Mouse (Mus musculus): ENCODE measurements around the gene Fam19a1. TPM values are rescaled to one million over a fixed set of nuclear protein-coding genes. Genes with fewer than 3 reads are reported as not detected.
"Not testable (repeated sequence)": the region's sequence is repeated elsewhere in the genome, so short reads cannot be mapped to it uniquely, and the experiment has no call there.

Fam19a1 gene
- polyA plus RNA-seq, 1 experiment from 2014 or later, result 0.48 TPM

DNA sequence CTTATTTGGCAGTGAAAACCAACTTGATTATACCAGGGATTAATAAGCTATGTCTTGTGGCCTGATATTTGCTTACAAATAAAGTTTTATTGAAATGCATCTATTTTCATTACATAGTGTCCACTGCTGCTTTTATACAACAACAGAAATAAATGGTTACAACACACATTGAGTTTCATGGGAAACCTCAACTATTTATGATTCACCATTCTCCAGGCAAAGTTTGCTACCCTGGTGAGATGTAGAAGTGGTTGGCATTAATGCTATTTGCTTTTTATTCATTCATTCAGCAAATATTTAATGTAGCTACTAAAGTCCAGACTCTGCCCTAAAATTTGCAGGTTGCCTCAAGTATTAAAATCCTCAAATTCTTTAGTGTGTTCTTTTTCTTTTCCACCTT is 54.1 kb downstream of the Fam19a1 start:
- DNase-seq (ENCODE audit: extremely low spot score, low spot score), result no peak
- no peak overlapping the region for H3K27ac ChIP-seq
- H3K4me3 ChIP-seq, result no peak overlapping the region
- H3K9me3 ChIP-seq, result no peaks in the 10 kb centered on the region
- no peaks in the 10 kb centered on the region for H3K4me1 ChIP-seq
- H3K36me3 ChIP-seq (replicated peaks), result no peaks in the 10 kb centered on the region
- no peaks in the 10 kb centered on the region for H3K27me3 ChIP-seq (ENCODE audit: poor library complexity, severe bottlenecking)

GRCm38 (mm10) chr6:96173681-96174080 is 60.7 kb downstream of the Fam19a1 start:
- no peak overlapping the region for H3K4me3 ChIP-seq
- no peaks in the 10 kb centered on the region for H3K36me3 ChIP-seq (replicated peaks)
- no peaks in the 10 kb centered on the region for H3K4me1 ChIP-seq
- H3K27ac ChIP-seq, result no peak overlapping the region
- no peak for DNase-seq (ENCODE audit: extremely low spot score, low spot score)
- H3K27me3 ChIP-seq (ENCODE audit: poor library complexity, severe bottlenecking), result no peaks in the 10 kb centered on the region
- 97% methylated on average over 3 of the region's 3 CpGs for WGBS
- H3K9me3 ChIP-seq, result no peaks in the 10 kb centered on the region

GRCm38 (mm10) chr6:96178530-96178929 is 65.6 kb downstream of the Fam19a1 start:
- no peak overlapping the region for H3K4me3 ChIP-seq
- H3K27ac ChIP-seq, result no peak overlapping the region
- no peaks in the 10 kb centered on the region for H3K36me3 ChIP-seq (replicated peaks)
- H3K27me3 ChIP-seq (ENCODE audit: poor library complexity, severe bottlenecking), result peaks cover 7% of the 10 kb centered on the region; the same call in 1 of the 2 replicates
- 0 out of 2 replicates have a peak, but pooled peaks cover 1% of the 10 kb centered on the region for H3K4me1 ChIP-seq
- H3K9me3 ChIP-seq, result no peaks in the 10 kb centered on the region
- no peak for DNase-seq (ENCODE audit: extremely low spot score, low spot score)

- H3K36me3 ChIP-seq (replicated peaks), result no peaks in the 10 kb centered on the region
- no peaks in the 10 kb centered on the region for H3K9me3 ChIP-seq
- 60% methylated on average over 4 of the region's 4 CpGs for WGBS
- DNase-seq (ENCODE audit: extremely low spot score, low spot score), result no peak
- H3K4me1 ChIP-seq, result 0 out of 2 replicates have a peak, but pooled peaks cover 4% of the 10 kb centered on the region
- no peak overlapping the region for H3K27ac ChIP-seq
- no peak overlapping the region for H3K4me3 ChIP-seq
- peaks cover 9% of the 10 kb centered on the region; the same call in 1 of the 2 replicates for H3K27me3 ChIP-seq (ENCODE audit: poor library complexity, severe bottlenecking)
Measured at GRCm38 (mm10) chr6:96183392-96183791, 70.4 kb downstream of the Fam19a1 start.

- Histone ChIP-seq H3K9me3 (no peaks in the 10 kb centered on the region), H3K4me1 (0 out of 2 replicates have a peak, but pooled peaks cover 4% of the 10 kb centered on the region), H3K27me3 (ENCODE audit: poor library complexity, severe bottlenecking) (peaks cover 2% of the 10 kb centered on the region; the same call in 1 of the 2 replicates), H3K36me3 (replicated peaks) (no peaks in the 10 kb centered on the region), H3K27ac (no peak overlapping the region), H3K4me3 (no peak overlapping the region)
- 84% methylated on average over 2 of the region's 2 CpGs for WGBS
- DNase-seq (ENCODE audit: extremely low spot score, low spot score), result no peak
Measured at GRCm38 (mm10) chr6:96186517-96186916, 73.6 kb downstream of the Fam19a1 start.

DNA sequence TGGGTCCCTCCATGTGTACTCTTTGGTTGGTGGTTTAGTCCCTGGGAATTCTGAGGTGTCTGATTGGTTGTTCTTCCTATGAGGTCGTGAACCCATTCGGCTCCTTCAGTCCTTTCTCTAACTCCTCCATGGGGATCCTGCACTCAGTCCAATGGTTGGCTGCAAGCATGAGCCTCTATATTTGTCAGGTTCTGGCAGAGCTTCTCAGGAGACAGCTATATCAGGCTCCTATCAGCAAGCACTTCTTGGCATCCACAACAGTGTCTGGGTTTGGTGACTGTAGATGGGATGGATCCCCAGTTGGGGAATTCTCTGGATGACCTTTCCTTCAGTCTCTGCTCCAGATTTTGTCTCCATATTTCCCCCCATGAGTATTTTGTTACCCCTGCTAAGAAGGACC is 86.0 kb downstream of the Fam19a1 start:
- H3K27me3 ChIP-seq (ENCODE audit: poor library complexity, severe bottlenecking); H3K9me3 ChIP-seq; H3K4me3 ChIP-seq; H3K4me1 ChIP-seq; DNase-seq (ENCODE audit: extremely low spot score, low spot score); H3K27ac ChIP-seq; H3K36me3 ChIP-seq (replicated peaks): not testable (repeated sequence)
- 90% methylated on average over 2 of the region's 2 CpGs for WGBS

GRCm38 (mm10) chr6:96205395-96205794 is 92.4 kb downstream of the Fam19a1 start:
- 92% methylated on average over 2 of the region's 2 CpGs for WGBS
- no peak for DNase-seq (ENCODE audit: extremely low spot score, low spot score)
- H3K36me3 ChIP-seq (replicated peaks), result no peaks in the 10 kb centered on the region
- no peaks in the 10 kb centered on the region for H3K27me3 ChIP-seq (ENCODE audit: poor library complexity, severe bottlenecking)
- H3K4me1 ChIP-seq, result no peaks in the 10 kb centered on the region
- no peak overlapping the region for H3K27ac ChIP-seq
- H3K9me3 ChIP-seq, result no peaks in the 10 kb centered on the region
- H3K4me3 ChIP-seq, result no peak overlapping the region

DNA sequence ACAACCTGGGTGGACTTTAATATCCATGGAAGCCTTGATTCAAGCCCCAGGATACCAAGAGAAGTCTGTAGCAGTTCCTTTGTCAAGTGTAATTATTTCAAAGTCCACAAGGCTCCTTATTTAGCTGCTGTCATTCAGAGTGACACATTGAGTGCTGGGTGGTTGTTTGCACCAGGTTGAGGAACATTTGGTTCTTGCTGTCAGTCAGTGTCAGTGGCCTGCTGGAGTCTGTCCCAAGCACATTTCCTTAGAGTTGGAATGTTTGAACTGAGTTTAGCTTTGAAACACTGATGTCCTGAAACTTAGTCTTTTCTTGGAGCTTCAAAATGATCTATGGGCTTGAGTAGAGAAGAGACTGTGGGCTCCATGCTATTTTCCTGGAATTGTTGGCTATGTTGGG is 121.9 kb downstream of the Fam19a1 start:
- DNase-seq (ENCODE audit: extremely low spot score, low spot score), result no peak
- Histone ChIP-seq H3K4me3 (no peak overlapping the region), H3K36me3 (replicated peaks) (no peaks in the 10 kb centered on the region), H3K27me3 (ENCODE audit: poor library complexity, severe bottlenecking) (no peaks in the 10 kb centered on the region), H3K9me3 (no peaks in the 10 kb centered on the region), H3K27ac (no peak overlapping the region), H3K4me1 (no peaks in the 10 kb centered on the region)

- H3K27ac ChIP-seq, result no peak overlapping the region
- H3K4me3 ChIP-seq, result no peak overlapping the region
- WGBS, result 86% methylated on average over 3 of the region's 3 CpGs
- no peak for DNase-seq (ENCODE audit: extremely low spot score, low spot score)
- no peaks in the 10 kb centered on the region for H3K4me1 ChIP-seq
- H3K9me3 ChIP-seq, result no peaks in the 10 kb centered on the region
- H3K36me3 ChIP-seq (replicated peaks), result no peaks in the 10 kb centered on the region
- H3K27me3 ChIP-seq (ENCODE audit: poor library complexity, severe bottlenecking), result no peaks in the 10 kb centered on the region
Measured at GRCm38 (mm10) chr6:96244320-96244719, 131.4 kb downstream of the Fam19a1 start.

DNA sequence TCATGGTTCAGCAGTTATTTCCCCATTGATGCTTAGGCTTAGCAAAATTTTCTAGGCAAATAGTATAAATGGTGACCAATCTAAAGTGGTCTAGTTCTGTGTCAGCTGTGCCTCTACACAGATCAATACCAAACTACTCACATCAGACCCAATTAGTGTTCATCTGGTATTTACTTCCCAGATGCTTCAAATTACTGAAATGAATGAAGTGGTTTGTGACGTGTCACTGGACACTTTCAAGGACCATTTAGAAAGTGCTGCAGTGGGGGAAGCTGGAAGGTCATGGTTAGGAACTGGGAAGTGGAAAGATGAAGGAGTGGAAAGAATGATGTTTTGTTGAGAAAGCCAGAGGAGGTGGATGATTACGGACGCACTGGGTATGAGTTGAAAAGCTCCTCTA is 139.0 kb downstream of the Fam19a1 start:
- no peaks in the 10 kb centered on the region for H3K9me3 ChIP-seq
- 48% methylated on average over 3 of the region's 3 CpGs for WGBS

DNA sequence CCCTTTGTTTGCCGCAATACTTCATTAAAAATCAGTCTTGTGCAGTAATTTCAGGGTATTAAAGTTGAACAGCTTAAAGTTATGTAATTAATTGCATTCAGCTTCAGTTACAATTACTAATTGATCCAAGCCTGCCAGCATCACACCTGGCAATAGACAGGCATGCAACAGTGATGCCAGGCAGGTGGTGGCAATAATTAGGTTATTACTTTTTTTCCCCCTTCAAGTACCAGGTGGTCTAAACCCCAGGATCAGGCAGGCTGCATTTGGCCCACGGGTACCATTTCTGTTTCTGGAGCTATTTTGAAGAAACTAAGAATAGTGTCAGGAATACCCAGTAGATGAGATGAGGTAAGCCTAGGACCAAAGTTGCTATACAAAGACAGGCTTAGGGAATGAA is 141.9 kb downstream of the Fam19a1 start:
- no peak overlapping the region for H3K27ac ChIP-seq
- 77% methylated on average over 2 of the region's 2 CpGs for WGBS
- no peaks in the 10 kb centered on the region for H3K9me3 ChIP-seq
- peaks cover 8% of the 10 kb centered on the region for H3K4me1 ChIP-seq
- no peak for DNase-seq (ENCODE audit: extremely low spot score, low spot score)
- no peak overlapping the region for H3K4me3 ChIP-seq
- no peaks in the 10 kb centered on the region for H3K36me3 ChIP-seq (replicated peaks)
- H3K27me3 ChIP-seq (ENCODE audit: poor library complexity, severe bottlenecking), result no peaks in the 10 kb centered on the region

More for the DNA sequence above, 139.0 kb downstream of the Fam19a1 start:
- no peaks in the 10 kb centered on the region for H3K36me3 ChIP-seq (replicated peaks)
- H3K4me1 ChIP-seq, result peaks cover 8% of the 10 kb centered on the region
- no peak for DNase-seq (ENCODE audit: extremely low spot score, low spot score)
- H3K27me3 ChIP-seq (ENCODE audit: poor library complexity, severe bottlenecking), result no peaks in the 10 kb centered on the region
- no peak overlapping the region for H3K27ac ChIP-seq
- no peak overlapping the region for H3K4me3 ChIP-seq

DNA sequence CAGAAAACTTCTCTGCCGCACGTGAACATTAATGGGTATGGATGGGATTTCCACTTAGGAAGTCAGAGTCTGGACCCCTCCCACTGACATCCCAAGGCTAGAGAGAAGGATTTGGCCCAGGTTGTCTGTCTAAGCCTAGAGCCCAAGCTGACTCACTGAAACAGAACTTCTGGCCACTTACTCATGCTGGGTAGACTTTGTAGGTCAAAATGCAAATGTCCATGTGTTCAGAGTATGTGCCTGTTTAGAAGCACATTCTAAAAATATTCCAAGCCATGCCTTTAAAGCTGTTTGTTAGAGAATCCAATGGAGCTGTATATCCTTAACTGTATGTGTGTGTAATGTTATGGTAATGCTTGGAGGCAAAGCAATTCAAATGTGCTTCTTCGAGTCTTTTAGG is 145.7 kb downstream of the Fam19a1 start:
- Histone ChIP-seq H3K36me3 (replicated peaks) (no peaks in the 10 kb centered on the region), H3K27ac (no peak overlapping the region), H3K4me1 (no peaks in the 10 kb centered on the region), H3K4me3 (no peak overlapping the region), H3K9me3 (no peaks in the 10 kb centered on the region), H3K27me3 (ENCODE audit: poor library complexity, severe bottlenecking) (no peaks in the 10 kb centered on the region)
- no peak for DNase-seq (ENCODE audit: extremely low spot score, low spot score)
- 95% methylated on average over 3 of the region's 3 CpGs for WGBS

- H3K4me3 ChIP-seq, result no peak overlapping the region
- H3K27me3 ChIP-seq (ENCODE audit: poor library complexity, severe bottlenecking), result no peaks in the 10 kb centered on the region
- H3K9me3 ChIP-seq, result no peaks in the 10 kb centered on the region
- H3K27ac ChIP-seq, result no peak overlapping the region
- DNase-seq (ENCODE audit: extremely low spot score, low spot score), result no peak
- WGBS, result 88% methylated on average over 4 of the region's 4 CpGs
- H3K4me1 ChIP-seq, result no peaks in the 10 kb centered on the region
- H3K36me3 ChIP-seq (replicated peaks), result no peaks in the 10 kb centered on the region
Measured at GRCm38 (mm10) chr6:96266456-96266855, 153.5 kb downstream of the Fam19a1 start.

DNA sequence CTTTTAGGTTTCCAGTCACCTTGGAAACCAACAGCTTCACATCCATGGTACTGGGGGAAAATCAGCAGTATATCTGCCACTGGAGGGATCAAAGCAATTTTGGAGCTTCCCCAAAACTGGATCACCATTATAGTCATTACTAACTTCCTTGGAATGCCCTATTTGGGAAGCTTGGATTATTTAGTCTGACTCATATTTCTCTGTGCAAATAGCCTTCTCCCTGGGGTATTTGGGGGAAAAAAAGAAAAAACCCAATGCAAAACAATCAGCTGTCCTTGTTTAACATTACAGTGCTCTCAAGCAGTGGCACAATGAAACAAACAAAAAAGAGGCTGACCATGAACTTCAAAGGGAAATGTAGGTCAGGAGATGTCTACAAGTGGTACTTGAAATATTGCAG is 155.8 kb downstream of the Fam19a1 start:
- Histone ChIP-seq H3K4me3 (no peak overlapping the region), H3K4me1 (no peaks in the 10 kb centered on the region), H3K9me3 (no peaks in the 10 kb centered on the region), H3K36me3 (replicated peaks) (no peaks in the 10 kb centered on the region), H3K27ac (no peak overlapping the region), H3K27me3 (ENCODE audit: poor library complexity, severe bottlenecking) (no peaks in the 10 kb centered on the region)
- no peak for DNase-seq (ENCODE audit: extremely low spot score, low spot score)
